Mouse (Mus musculus): ENCODE results near the gene Olfr1226. TPM values are rescaled to one million over a fixed set of nuclear protein-coding genes. Genes with fewer than 3 reads are reported as not detected.
"Not testable (repeated sequence)": the region's sequence is repeated elsewhere in the genome, so short reads cannot be mapped to it uniquely, and the experiment has no call there.

Gene Olfr1226
- not detected in 2 replicates for polyA plus RNA-seq (2015; fragmentation: Nextera tagmentation; extraction: Ambion mirVana)

- Histone ChIP-seq H3K4me2 (replicated peaks) (no peak within 1 kb of the TSS), H3K27ac (no peak within 1 kb of the TSS), H3K4me1 (no peaks in the 10 kb centered on the region), H3K9ac (no peak within 1 kb of the TSS), H3K4me3 (no peak within 1 kb of the TSS), H3K36me3 (no peaks in the 10 kb centered on the region), H3K27me3 (no peaks in the 10 kb centered on the region), H3K9me3 (no peaks in the 10 kb centered on the region)
- ATAC-seq (ENCODE audit: low FRiP score, low read depth) = no peak
- WGBS = 64% methylated on average over 2 of the region's 2 CpGs
Observed at GRCm38 (mm10) chr2:89199948-89200347, at the start of gene Olfr1226. Gene Olfr1226, minus strand, starts transcription at chr2:89200048.

DNA sequence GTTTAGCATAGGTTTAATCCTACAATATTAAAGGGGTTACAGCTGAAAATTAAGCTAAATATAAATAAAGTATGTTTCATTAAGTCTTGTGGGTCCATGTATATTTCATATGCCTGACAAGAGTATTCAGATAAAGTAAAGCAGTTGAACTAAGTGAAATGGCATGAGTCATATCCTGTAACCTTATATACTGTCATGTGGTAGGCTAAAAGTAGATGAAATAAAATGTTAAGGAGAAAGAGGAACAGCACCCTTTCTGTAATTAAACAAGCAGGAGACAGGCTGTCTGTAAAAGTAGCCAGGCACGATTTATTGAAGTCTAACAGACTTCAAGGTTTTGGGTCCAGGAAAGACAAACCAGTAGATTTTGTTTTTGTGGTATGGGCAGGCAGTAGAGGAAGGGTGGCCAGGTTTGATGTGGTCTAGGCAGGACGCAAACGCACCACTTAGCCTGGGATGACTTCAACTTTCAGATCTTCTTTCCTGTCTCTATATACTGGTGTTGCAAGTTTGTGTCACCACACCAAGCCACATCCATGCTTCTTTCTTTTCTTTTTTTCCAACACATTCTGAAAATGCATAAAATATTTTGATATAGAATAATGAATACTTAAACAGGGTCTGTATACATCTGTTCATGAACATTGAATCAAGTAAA is 3.4 kb downstream of the Olfr1226 start:
- Histone ChIP-seq H3K36me3 (no peaks in the 10 kb centered on the region), H3K9me3 (no peaks in the 10 kb centered on the region), H3K27me3 (no peaks in the 10 kb centered on the region), H3K4me1 (no peaks in the 10 kb centered on the region), H3K27ac (no peak overlapping the region), H3K4me3 (no peak overlapping the region), H3K9ac (no peak overlapping the region), H3K4me2 (replicated peaks) (no peak overlapping the region)
- no peak for ATAC-seq (ENCODE audit: low FRiP score, low read depth)
- 61% methylated on average over 3 of the region's 3 CpGs for WGBS

DNA sequence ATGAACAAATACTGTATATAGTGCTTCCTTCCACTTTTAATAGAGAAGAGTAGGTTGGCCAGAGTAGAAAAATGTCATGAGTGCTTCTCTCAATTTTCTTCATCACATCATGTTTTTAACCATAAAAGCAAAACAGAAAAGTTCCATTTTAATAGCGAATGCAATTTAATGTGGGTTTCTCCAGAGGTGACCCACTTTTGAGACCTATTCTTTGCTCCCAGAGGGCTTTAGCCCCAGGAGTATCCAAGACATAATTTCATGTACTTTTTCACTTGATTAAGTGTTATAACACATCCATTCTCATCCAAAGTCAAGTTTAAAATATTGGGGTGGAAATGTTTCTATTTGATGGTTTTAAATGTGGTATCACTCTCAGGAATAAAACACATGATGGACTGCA is 25.3 kb downstream of the Olfr1226 start, which contains the start of gene Olfr1225:
TSS of gene Olfr1225 (minus strand) at position 101 of the 400 bp plus-strand sequence.
- no peak for ATAC-seq (ENCODE audit: low FRiP score, low read depth)
- no peak within 1 kb of the TSS for H3K27ac ChIP-seq
- no peak within 1 kb of the TSS for H3K4me3 ChIP-seq
- H3K9ac ChIP-seq = no peak within 1 kb of the TSS
- H3K27me3 ChIP-seq = no peaks in the 10 kb centered on the region
- WGBS = 84% methylated on average over 1 of the region's 1 CpGs
- no peak within 1 kb of the TSS for H3K4me2 ChIP-seq (replicated peaks)
- H3K9me3 ChIP-seq = no peaks in the 10 kb centered on the region
- no peaks in the 10 kb centered on the region for H3K36me3 ChIP-seq
- no peaks in the 10 kb centered on the region for H3K4me1 ChIP-seq

DNA sequence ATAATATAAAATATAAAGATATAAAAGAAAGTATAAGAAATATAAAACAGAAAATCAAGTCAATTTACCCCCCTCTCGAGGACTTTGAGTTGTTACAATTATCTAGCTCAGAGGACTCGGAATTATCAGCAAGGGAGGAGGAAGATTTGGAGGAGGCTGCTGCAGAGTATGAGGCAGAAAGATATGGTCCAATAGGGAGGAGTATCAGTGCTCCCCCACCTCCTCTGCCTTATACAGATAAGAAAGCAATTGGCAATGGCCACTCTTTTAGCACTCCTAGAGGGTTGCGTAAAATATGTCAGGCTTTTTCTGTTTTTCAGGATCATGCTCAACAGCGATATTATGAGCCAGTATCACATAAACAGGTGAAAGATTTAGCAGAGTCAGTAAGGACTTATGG is 35.1 kb downstream of the Olfr1226 start:
- 87% methylated on average over 4 of the region's 4 CpGs for WGBS
- not testable (repeated sequence) for ATAC-seq (ENCODE audit: low FRiP score, low read depth); H3K27ac ChIP-seq; H3K4me2 ChIP-seq (replicated peaks); H3K4me1 ChIP-seq; H3K36me3 ChIP-seq; H3K4me3 ChIP-seq; H3K9ac ChIP-seq; H3K9me3 ChIP-seq; H3K27me3 ChIP-seq

GRCm38 (mm10) chr2:89163991-89164390 is 35.9 kb downstream of the Olfr1226 start, which contains the start of gene Olfr1224-ps1:
Gene Olfr1224-ps1, minus strand, starts transcription at chr2:89164091.
- not testable (repeated sequence) for H3K27me3 ChIP-seq; H3K4me3 ChIP-seq; H3K27ac ChIP-seq; H3K9me3 ChIP-seq; H3K4me1 ChIP-seq; H3K36me3 ChIP-seq; ATAC-seq (ENCODE audit: low FRiP score, low read depth); H3K9ac ChIP-seq; H3K4me2 ChIP-seq (replicated peaks)
- WGBS = 90% methylated on average over 8 of the region's 8 CpGs

GRCm38 (mm10) chr2:89151460-89151859 is 48.4 kb downstream of the Olfr1226 start, which contains the start of gene Olfr1223:
Gene Olfr1223, minus strand, starts transcription at chr2:89151560.
- WGBS = 70% methylated on average over 1 of the region's 1 CpGs
- Histone ChIP-seq H3K4me2 (replicated peaks) (no peak within 1 kb of the TSS), H3K9me3 (no peaks in the 10 kb centered on the region), H3K4me1 (no peaks in the 10 kb centered on the region), H3K27ac (no peak within 1 kb of the TSS), H3K36me3 (no peaks in the 10 kb centered on the region), H3K9ac (no peak within 1 kb of the TSS), H3K4me3 (no peak within 1 kb of the TSS), H3K27me3 (no peaks in the 10 kb centered on the region)
- ATAC-seq (ENCODE audit: low FRiP score, low read depth) = no peak

Other genes with a start within 250 kb of the Olfr1226 start
- not detected in 2 replicates for gene Olfr1212, start 246.1 kb downstream of the Olfr1226 start, polyA plus RNA-seq (2015; fragmentation: Nextera tagmentation; extraction: Ambion mirVana)
- not detected in 2 replicates for gene Gm13762, start 219.8 kb downstream of the Olfr1226 start, polyA plus RNA-seq (2015; fragmentation: Nextera tagmentation; extraction: Ambion mirVana)
- not detected in 2 replicates for gene Olfr1214, start 207.4 kb downstream of the Olfr1226 start, polyA plus RNA-seq (2015; fragmentation: Nextera tagmentation; extraction: Ambion mirVana)
- gene Olfr1215, start 193.1 kb downstream of the Olfr1226 start, polyA plus RNA-seq (2015; fragmentation: Nextera tagmentation; extraction: Ambion mirVana) = not detected in 2 replicates
- gene Olfr1216, start 181.7 kb downstream of the Olfr1226 start, polyA plus RNA-seq (2015; fragmentation: Nextera tagmentation; extraction: Ambion mirVana) = not detected in 2 replicates
- gene Olfr1217, start 168.0 kb downstream of the Olfr1226 start, polyA plus RNA-seq (2015; fragmentation: Nextera tagmentation; extraction: Ambion mirVana) = not detected in 2 replicates
- gene Olfr1218, start 138.9 kb downstream of the Olfr1226 start, polyA plus RNA-seq (2015; fragmentation: Nextera tagmentation; extraction: Ambion mirVana) = not detected in 2 replicates
- gene Olfr1219, start 116.5 kb downstream of the Olfr1226 start, polyA plus RNA-seq (2015; fragmentation: Nextera tagmentation; extraction: Ambion mirVana) = not detected in 2 replicates
- not detected in 2 replicates for gene Olfr1220, start 93.2 kb downstream of the Olfr1226 start, polyA plus RNA-seq (2015; fragmentation: Nextera tagmentation; extraction: Ambion mirVana)
- not detected in 2 replicates for gene Olfr1221, start 82.8 kb downstream of the Olfr1226 start, polyA plus RNA-seq (2015; fragmentation: Nextera tagmentation; extraction: Ambion mirVana)
- not detected in 2 replicates for gene Olfr1222, start 67.0 kb downstream of the Olfr1226 start, polyA plus RNA-seq (2015; fragmentation: Nextera tagmentation; extraction: Ambion mirVana)
- not detected in 2 replicates for gene Olfr1223, start 48.5 kb downstream of the Olfr1226 start, polyA plus RNA-seq (2015; fragmentation: Nextera tagmentation; extraction: Ambion mirVana)
- gene Olfr1224-ps1, start 36.0 kb downstream of the Olfr1226 start, polyA plus RNA-seq (2015; fragmentation: Nextera tagmentation; extraction: Ambion mirVana) = not detected in 2 replicates
- gene Olfr1225, start 25.4 kb downstream of the Olfr1226 start, polyA plus RNA-seq (2015; fragmentation: Nextera tagmentation; extraction: Ambion mirVana) = not detected in 2 replicates
- not detected in 2 replicates for gene Olfr1228, start 54.0 kb upstream of the Olfr1226 start, polyA plus RNA-seq (2015; fragmentation: Nextera tagmentation; extraction: Ambion mirVana)
- gene Olfr1229, start 88.0 kb upstream of the Olfr1226 start, polyA plus RNA-seq (2015; fragmentation: Nextera tagmentation; extraction: Ambion mirVana) = not detected in 2 replicates
- gene Olfr1230, start 97.2 kb upstream of the Olfr1226 start, polyA plus RNA-seq (2015; fragmentation: Nextera tagmentation; extraction: Ambion mirVana) = not detected in 2 replicates
- not detected in 2 replicates for gene Olfr1231, start 107.0 kb upstream of the Olfr1226 start, polyA plus RNA-seq (2015; fragmentation: Nextera tagmentation; extraction: Ambion mirVana)
- not detected in 2 replicates for gene Olfr1232, start 129.6 kb upstream of the Olfr1226 start, polyA plus RNA-seq (2015; fragmentation: Nextera tagmentation; extraction: Ambion mirVana)
- not detected in 2 replicates for gene Olfr1233, start 142.3 kb upstream of the Olfr1226 start, polyA plus RNA-seq (2015; fragmentation: Nextera tagmentation; extraction: Ambion mirVana)
- gene Olfr1234, start 164.8 kb upstream of the Olfr1226 start, polyA plus RNA-seq (2015; fragmentation: Nextera tagmentation; extraction: Ambion mirVana) = not detected in 2 replicates
- not detected in 2 replicates for gene Olfr1238, start 209.6 kb upstream of the Olfr1226 start, polyA plus RNA-seq (2015; fragmentation: Nextera tagmentation; extraction: Ambion mirVana)
- not detected in 2 replicates for gene Olfr1239, start 220.4 kb upstream of the Olfr1226 start, polyA plus RNA-seq (2015; fragmentation: Nextera tagmentation; extraction: Ambion mirVana)
- not detected in 2 replicates for gene Olfr1240, start 243.0 kb upstream of the Olfr1226 start, polyA plus RNA-seq (2015; fragmentation: Nextera tagmentation; extraction: Ambion mirVana)

All from limb, embryonic 13.5 days (tissue).